Mouse (Mus musculus) liver, embryonic 16.5 days (tissue): ENCODE data around the gene Eps8. TPM values are rescaled to one million over a fixed set of nuclear protein-coding genes. Genes with fewer than 3 reads are reported as not detected.

Experiments used
- ATAC-seq: fragments of 200-750 bp; cut with Nextera tagmentation; 2 replicates; pipeline ENCODE4 v1.8.0; 2017; ENCODE audit warnings: low read depth, mild to moderate bottlenecking, moderate number of reproducible peaks, moderate library complexity
- H3K27ac ChIP-seq: fragments of 300-500 bp; sonication (generic); 2 replicates; pipeline ENCODE4 v1.5.1; 2014; ENCODE audit warnings: mild to moderate bottlenecking, low read length
- H3K27me3 ChIP-seq: fragments of 300-500 bp; sonication (generic); 2 replicates; pipeline ENCODE4 v1.6.1; 2014; ENCODE audit warnings: low read depth, low read length, mixed read lengths; ENCODE audit not compliant: control insufficient read depth, insufficient read depth
- H3K36me3 ChIP-seq: fragments of 300-500 bp; sonication (generic); 2 replicates; pipeline ENCODE4 v1.6.1; 2014; ENCODE audit warnings: mild to moderate bottlenecking; ENCODE audit not compliant: control insufficient read depth, insufficient read depth
- H3K4me1 ChIP-seq: fragments of 300-500 bp; sonication (generic); 2 replicates; pipeline ENCODE4 v1.6.1; 2014; ENCODE audit warnings: low read depth, low read length, mixed read lengths; ENCODE audit not compliant: control insufficient read depth
- H3K4me2 ChIP-seq: fragments of 300-500 bp; sonication (generic); 2 replicates; pipeline ENCODE4 v1.6.1; 2014; ENCODE audit warnings: low read depth, low read length, mixed read lengths
- H3K4me3 ChIP-seq: fragments of 300-500 bp; sonication (generic); 2 replicates; pipeline ENCODE4 v1.5.1; 2014; ENCODE audit warnings: low read depth, mild to moderate bottlenecking, low read length
- H3K9ac ChIP-seq: fragments of 300-500 bp; sonication (generic); 2 replicates; pipeline ENCODE4 v1.6.1; 2014; ENCODE audit warnings: low read depth, low read length
- H3K9me3 ChIP-seq: fragments of 300-500 bp; sonication (generic); replicated peaks from 2 replicates; pipeline ENCODE4 v1.6.1; 2016; ENCODE audit warnings: low read length; ENCODE audit not compliant: control insufficient read depth
- WGBS: fragments of 180-500 bp; shearing (Covaris S2); extraction: QIAGEN DNeasy Blood & Tissue Kit; methylation state at CpG from one replicate; pipeline ENCODE4 v1.1.7; 2014; ENCODE audit not compliant: insufficient replicate concordance; 5-methylcytosine and 5-hydroxymethylcytosine counted together
- polyA plus RNA-seq: library from polyadenylated mRNA; unstranded; fragments of >200 nt; fragmentation: Nextera tagmentation; extraction: Ambion mirVana; gene quantifications from 2 replicates; pipeline ENCODE4 v1.2.1, GENCODE M21; 2015

Gene Eps8
- polyA plus RNA-seq, 1 experiment from 2014 or later: 3.7 TPM

DNA sequence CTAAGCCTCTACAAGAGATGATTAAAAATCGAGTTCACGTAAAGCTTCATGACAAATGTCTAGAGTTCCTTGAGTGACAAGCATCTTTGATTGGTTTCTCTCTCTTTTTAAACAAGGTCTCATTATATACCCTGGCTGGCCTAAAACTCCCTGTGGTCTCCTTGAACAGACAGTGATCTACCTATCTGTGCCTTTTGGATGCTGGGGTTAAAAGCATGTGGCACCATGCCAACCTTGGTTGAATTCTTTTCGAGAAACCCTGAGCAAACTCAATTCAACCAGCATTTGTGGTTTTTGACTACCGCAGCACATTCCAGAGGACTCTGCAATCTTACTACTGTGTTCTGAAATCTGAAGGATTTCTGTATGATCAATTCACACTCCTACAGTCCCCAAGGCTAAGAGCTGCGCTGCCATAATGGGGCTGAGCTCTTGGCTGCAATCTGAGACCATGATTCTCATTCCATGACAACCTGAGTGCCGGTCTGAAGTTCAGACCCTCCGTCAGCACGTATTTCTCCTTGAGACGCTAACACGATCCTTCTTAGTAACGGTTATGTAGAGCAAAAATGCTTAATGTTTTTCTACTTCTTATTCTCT, 33.9 kb upstream of the Eps8 start:
- H3K27me3 ChIP-seq: no peaks in the 10 kb centered on the region
- H3K4me2 ChIP-seq: no peak overlapping the region

DNA sequence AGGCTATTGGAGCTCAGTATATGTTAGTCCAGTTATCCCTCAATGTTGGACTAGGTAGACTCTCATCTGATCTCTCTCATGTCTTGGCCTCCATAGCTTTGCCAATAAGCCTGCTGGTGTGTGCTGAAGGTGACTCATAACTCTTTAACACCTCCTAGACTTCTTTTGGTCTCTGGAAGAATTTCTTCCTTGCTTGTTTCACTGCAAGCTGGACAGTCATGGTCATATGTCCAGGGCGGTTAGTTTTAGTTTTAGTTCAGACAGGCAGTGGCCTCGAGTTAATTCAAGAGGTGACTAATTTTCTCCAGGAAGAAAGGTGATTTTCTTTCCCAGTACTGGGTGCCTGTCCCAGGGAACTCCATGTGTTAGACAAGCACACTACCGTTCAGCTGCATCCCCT, 33.4 kb upstream of the Eps8 start:
- Histone ChIP-seq H3K4me3 (no peak overlapping the region), H3K9me3 (no peaks in the 10 kb centered on the region), H3K4me2 (no peak overlapping the region), H3K36me3 (no peaks in the 10 kb centered on the region), H3K9ac (no peak overlapping the region), H3K4me1 (no peaks in the 10 kb centered on the region), H3K27me3 (no peaks in the 10 kb centered on the region), H3K27ac (no peak overlapping the region)
- no peak for ATAC-seq
- 64% methylated on average over 3 of the region's 3 CpGs for WGBS

More for the DNA sequence above, 33.9 kb upstream of the Eps8 start:
- Histone ChIP-seq H3K4me1 (no peaks in the 10 kb centered on the region), H3K9ac (no peak overlapping the region), H3K9me3 (no peaks in the 10 kb centered on the region), H3K36me3 (no peaks in the 10 kb centered on the region), H3K4me3 (no peak overlapping the region), H3K27ac (no peak overlapping the region)
- ATAC-seq: no peak
- WGBS: 70% methylated on average over 11 of the region's 11 CpGs

- Histone ChIP-seq H3K4me3 (no peak overlapping the region), H3K4me2 (no peak overlapping the region), H3K27me3 (no peaks in the 10 kb centered on the region), H3K27ac (no peak overlapping the region), H3K4me1 (no peaks in the 10 kb centered on the region), H3K9me3 (no peaks in the 10 kb centered on the region), H3K36me3 (no peaks in the 10 kb centered on the region), H3K9ac (no peak overlapping the region)
- no peak for ATAC-seq
- 77% methylated on average over 5 of the region's 5 CpGs for WGBS
Observed at GRCm38 (mm10) chr6:137687667-137688066, 33.0 kb upstream of the Eps8 start.

GRCm38 (mm10) chr6:137682629-137683028, 28.0 kb upstream of the Eps8 start:
- H3K9ac ChIP-seq: no peak overlapping the region
- no peaks in the 10 kb centered on the region for H3K9me3 ChIP-seq
- no peak overlapping the region for H3K4me2 ChIP-seq
- ATAC-seq: no peak
- H3K27me3 ChIP-seq: no peaks in the 10 kb centered on the region
- H3K4me3 ChIP-seq: no peak overlapping the region
- H3K36me3 ChIP-seq: no peaks in the 10 kb centered on the region
- 45% methylated on average over 2 of the region's 2 CpGs for WGBS
- no peak overlapping the region for H3K27ac ChIP-seq
- no peaks in the 10 kb centered on the region for H3K4me1 ChIP-seq

DNA sequence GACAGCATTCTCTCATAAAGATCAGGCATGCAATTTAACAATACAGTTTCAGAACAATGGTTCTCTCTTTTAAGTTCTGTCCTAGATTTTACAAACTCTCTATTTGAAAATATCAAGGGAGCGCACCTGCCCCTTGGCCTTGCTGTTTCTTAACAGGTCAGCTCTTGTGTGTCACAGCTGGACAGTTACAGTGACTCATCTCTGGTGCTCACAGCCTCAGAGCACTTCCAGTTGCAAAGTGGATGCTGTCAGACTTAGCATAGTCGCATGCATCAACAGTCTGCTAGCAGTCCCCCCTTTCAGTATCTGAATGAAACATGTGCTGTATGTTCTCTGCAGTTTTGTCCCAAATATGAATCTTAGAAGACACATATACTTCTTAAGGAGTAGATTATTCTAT, 26.3 kb upstream of the Eps8 start:
- H3K4me3 ChIP-seq: no peak overlapping the region
- WGBS: 70% methylated on average over 2 of the region's 2 CpGs
- H3K36me3 ChIP-seq: no peaks in the 10 kb centered on the region
- H3K4me2 ChIP-seq: no peak overlapping the region
- no peak overlapping the region for H3K9ac ChIP-seq
- H3K27me3 ChIP-seq: no peaks in the 10 kb centered on the region
- H3K27ac ChIP-seq: no peak overlapping the region
- H3K4me1 ChIP-seq: no peaks in the 10 kb centered on the region
- H3K9me3 ChIP-seq: no peaks in the 10 kb centered on the region
- no peak for ATAC-seq

DNA sequence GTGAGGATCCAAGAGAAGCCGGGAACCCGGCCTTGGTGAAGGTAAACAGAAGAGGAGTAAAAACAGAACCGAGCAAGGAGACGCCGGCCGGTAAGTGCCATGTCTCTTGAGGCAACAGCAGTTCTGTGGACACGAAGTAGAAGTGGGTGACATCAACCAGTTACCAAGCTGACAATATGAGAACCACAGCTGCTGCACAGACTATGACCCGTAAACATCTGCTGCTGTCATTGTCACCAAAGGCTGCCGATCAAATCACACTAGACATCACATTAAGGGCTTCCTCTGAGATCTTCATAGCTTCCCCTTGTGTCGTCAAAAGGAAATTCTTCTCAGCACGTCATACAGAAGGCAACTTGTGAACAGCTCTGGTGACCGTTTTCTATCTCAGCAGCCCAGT, 21.9 kb upstream of the Eps8 start:
- H3K27me3 ChIP-seq: no peaks in the 10 kb centered on the region
- H3K9ac ChIP-seq: no peak overlapping the region
- no peaks in the 10 kb centered on the region for H3K9me3 ChIP-seq
- H3K4me3 ChIP-seq: no peak overlapping the region
- ATAC-seq: no peak
- H3K4me2 ChIP-seq: no peak overlapping the region
- H3K36me3 ChIP-seq: no peaks in the 10 kb centered on the region
- no peaks in the 10 kb centered on the region for H3K4me1 ChIP-seq
- H3K27ac ChIP-seq: no peak overlapping the region
- 66% methylated on average over 12 of the region's 12 CpGs for WGBS

- no peak overlapping the region for H3K9ac ChIP-seq
- no peak overlapping the region for H3K4me2 ChIP-seq
- no peaks in the 10 kb centered on the region for H3K4me1 ChIP-seq
- no peaks in the 10 kb centered on the region for H3K9me3 ChIP-seq
- 61% methylated on average over 5 of the region's 5 CpGs for WGBS
- no peaks in the 10 kb centered on the region for H3K27me3 ChIP-seq
- ATAC-seq: no peak
- H3K36me3 ChIP-seq: no peaks in the 10 kb centered on the region
- H3K4me3 ChIP-seq: no peak overlapping the region
- no peak overlapping the region for H3K27ac ChIP-seq
Observed at GRCm38 (mm10) chr6:137675556-137675955, 20.9 kb upstream of the Eps8 start.

GRCm38 (mm10) chr6:137673301-137673700, 18.6 kb upstream of the Eps8 start:
- H3K4me1 ChIP-seq: no peaks in the 10 kb centered on the region
- 74% methylated on average over 15 of the region's 15 CpGs for WGBS
- H3K9me3 ChIP-seq: no peaks in the 10 kb centered on the region

DNA sequence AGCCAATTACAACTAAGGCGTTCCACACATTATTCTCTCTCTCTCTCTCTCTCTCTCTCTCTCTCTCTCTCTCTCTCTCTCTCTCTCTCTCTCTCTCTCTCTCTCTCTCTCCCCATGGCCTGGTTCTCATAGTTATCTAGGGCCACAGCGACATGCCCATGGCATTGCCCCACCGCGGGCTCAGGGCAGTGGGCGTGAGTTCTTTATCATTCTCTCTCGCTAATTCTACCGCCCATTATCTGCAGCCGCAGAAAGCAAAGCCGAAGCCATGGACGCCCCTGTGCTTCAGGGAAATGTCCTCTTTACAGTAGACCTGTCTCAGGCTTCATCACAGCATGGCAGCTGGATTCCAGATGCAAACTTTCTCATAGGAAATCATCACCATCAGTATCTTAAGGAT, 16.9 kb upstream of the Eps8 start:
- Histone ChIP-seq H3K36me3 (no peaks in the 10 kb centered on the region), H3K27me3 (no peaks in the 10 kb centered on the region), H3K9me3 (no peaks in the 10 kb centered on the region), H3K4me1 (no peaks in the 10 kb centered on the region), H3K4me3 (no peak overlapping the region), H3K9ac (no peak overlapping the region), H3K4me2 (no peak overlapping the region), H3K27ac (no peak overlapping the region)
- peak; percentile 50; the same call in 1 of the 2 replicates for ATAC-seq
- WGBS: 48% methylated on average over 10 of the region's 10 CpGs

More at GRCm38 (mm10) chr6:137673301-137673700, 18.6 kb upstream of the Eps8 start:
- Histone ChIP-seq H3K4me3 (no peak overlapping the region), H3K27ac (no peak overlapping the region), H3K9ac (no peak overlapping the region), H3K36me3 (no peaks in the 10 kb centered on the region), H3K4me2 (no peak overlapping the region), H3K27me3 (no peaks in the 10 kb centered on the region)
- no peak for ATAC-seq
